Mouse (Mus musculus): ENCODE measurements around the gene Adcy7. TPM values are rescaled to one million over a fixed set of nuclear protein-coding genes. Genes with fewer than 3 reads are reported as not detected.

Gene Adcy7
- total and polyA plus RNA-seq, 2 experiments = 1.6 to 2.1 TPM

DNA sequence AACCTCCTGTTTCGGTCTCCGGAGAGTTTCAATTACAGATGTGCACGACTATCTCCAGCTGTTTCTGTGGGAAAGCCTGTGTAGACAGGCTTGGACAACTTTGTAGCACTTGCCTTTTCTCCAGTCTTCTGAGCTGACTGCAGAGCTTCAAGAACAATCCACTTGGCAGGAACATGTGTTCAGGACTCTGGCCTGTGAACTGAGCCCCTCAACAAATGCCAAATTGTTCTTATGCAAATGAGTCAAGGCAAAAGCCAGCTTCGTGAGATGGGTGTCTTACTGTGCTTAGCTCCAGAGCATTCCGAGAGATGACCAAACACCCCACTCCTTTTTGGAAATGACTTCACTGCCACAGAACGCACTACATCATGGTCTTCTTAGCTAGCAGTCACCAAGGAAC is 56.5 kb downstream of the Adcy7 start:
- 94% methylated on average over 6 of the region's 6 CpGs for WGBS
- H3K79me2 ChIP-seq (ENCODE audit: control insufficient read depth, insufficient read depth, low read length) = no peaks in the 10 kb centered on the region
- DNase-seq (ENCODE audit: extremely low read depth, low read depth, low spot score) = no peak
- H3K36me3 ChIP-seq (ENCODE audit: control insufficient read depth, insufficient read depth, low read length) = peaks cover 42% of the 10 kb centered on the region
- no peak overlapping the region for H3K9ac ChIP-seq (ENCODE audit: low read depth, low read length)
- H3K4me3 ChIP-seq (ENCODE audit: insufficient read depth, low read depth, low read length) = no peak overlapping the region
- TF ChIP-seq POLR2A (IDR thresholded peaks at IDR 0.05; ENCODE audit: extremely low read depth, insufficient read depth, low read length) (no peak), CTCF (IDR thresholded peaks at IDR 0.05; ENCODE audit: low read depth, low read length) (no peak)
- H3K27ac ChIP-seq (replicated peaks; ENCODE audit: insufficient read depth, low read depth, low read length) = no peak overlapping the region
- H3K27me3 ChIP-seq (ENCODE audit: control insufficient read depth, insufficient read depth, low read length) = no peaks in the 10 kb centered on the region
- H3K4me1 ChIP-seq (ENCODE audit: control insufficient read depth, insufficient read depth, low read length) = no peaks in the 10 kb centered on the region

DNA sequence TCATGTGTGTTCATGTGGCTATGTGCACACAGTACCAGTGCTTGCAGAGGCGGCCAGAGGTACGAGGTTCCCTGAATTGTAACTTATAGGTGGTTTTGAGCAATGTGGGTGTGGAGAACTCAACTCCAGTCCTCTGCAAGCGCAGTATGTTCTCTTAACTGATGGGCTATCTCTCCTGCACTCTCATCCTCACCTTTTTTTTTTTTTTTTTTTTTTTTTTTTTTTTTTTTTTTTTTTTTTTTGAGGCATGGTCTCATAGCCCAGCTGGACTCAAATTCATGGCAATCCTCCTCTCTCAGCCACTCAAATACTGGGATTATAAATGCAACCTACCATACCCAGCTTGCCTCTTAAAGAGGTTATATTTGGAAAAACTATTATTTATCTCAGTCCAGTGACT is 58.6 kb downstream of the Adcy7 start:
- no peaks in the 10 kb centered on the region for H3K27me3 ChIP-seq (ENCODE audit: control insufficient read depth, insufficient read depth, low read length)
- peaks cover 58% of the 10 kb centered on the region for H3K36me3 ChIP-seq (ENCODE audit: control insufficient read depth, insufficient read depth, low read length)
- DNase-seq (ENCODE audit: extremely low read depth, low read depth, low spot score) = no peak
- TF ChIP-seq CTCF (IDR thresholded peaks at IDR 0.05; ENCODE audit: low read depth, low read length) (no peak), POLR2A (IDR thresholded peaks at IDR 0.05; ENCODE audit: extremely low read depth, insufficient read depth, low read length) (no peak)
- no peaks in the 10 kb centered on the region for H3K4me1 ChIP-seq (ENCODE audit: control insufficient read depth, insufficient read depth, low read length)
- no peak overlapping the region for H3K9ac ChIP-seq (ENCODE audit: low read depth, low read length)
- H3K27ac ChIP-seq (replicated peaks; ENCODE audit: insufficient read depth, low read depth, low read length) = no peak overlapping the region
- H3K4me3 ChIP-seq (ENCODE audit: insufficient read depth, low read depth, low read length) = no peak overlapping the region
- H3K79me2 ChIP-seq (ENCODE audit: control insufficient read depth, insufficient read depth, low read length) = no peaks in the 10 kb centered on the region
- 97% methylated on average over 3 of the region's 3 CpGs for WGBS

- no peak for DNase-seq (ENCODE audit: extremely low read depth, low read depth, low spot score)
- no peaks in the 10 kb centered on the region for H3K4me1 ChIP-seq (ENCODE audit: control insufficient read depth, insufficient read depth, low read length)
- H3K27ac ChIP-seq (replicated peaks; ENCODE audit: insufficient read depth, low read depth, low read length) = no peak overlapping the region
- H3K79me2 ChIP-seq (ENCODE audit: control insufficient read depth, insufficient read depth, low read length) = no peaks in the 10 kb centered on the region
- no peak overlapping the region for H3K9ac ChIP-seq (ENCODE audit: low read depth, low read length)
- H3K4me3 ChIP-seq (ENCODE audit: insufficient read depth, low read depth, low read length) = no peak overlapping the region
- H3K27me3 ChIP-seq (ENCODE audit: control insufficient read depth, insufficient read depth, low read length) = no peaks in the 10 kb centered on the region
- WGBS = 94% methylated on average over 2 of the region's 2 CpGs
- no peak for TF ChIP-seq CTCF (IDR thresholded peaks at IDR 0.05; ENCODE audit: low read depth, low read length)
- no peak for TF ChIP-seq POLR2A (IDR thresholded peaks at IDR 0.05; ENCODE audit: extremely low read depth, insufficient read depth, low read length)
- peaks cover 69% of the 10 kb centered on the region for H3K36me3 ChIP-seq (ENCODE audit: control insufficient read depth, insufficient read depth, low read length)
Measured at GRCm38 (mm10) chr8:88334384-88334783, 62.2 kb downstream of the Adcy7 start.

DNA sequence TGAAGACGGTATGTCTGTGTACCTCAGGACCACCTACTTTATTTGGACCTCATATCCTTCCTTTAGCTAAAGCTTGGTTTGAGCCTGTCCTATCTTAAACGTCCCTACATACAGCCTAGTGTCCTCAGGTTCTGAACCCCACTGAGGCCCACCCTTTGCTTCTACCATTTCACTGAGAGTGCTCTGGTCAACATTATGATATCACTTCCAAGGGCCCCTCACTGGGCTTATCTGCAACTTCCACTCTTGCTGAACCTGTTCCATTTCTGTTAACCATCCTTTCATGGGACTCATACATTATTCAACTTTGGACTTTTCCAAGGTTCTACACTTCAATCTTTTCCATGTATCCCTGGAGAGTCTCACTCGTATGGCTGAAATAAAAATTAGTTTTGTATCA is 62.8 kb downstream of the Adcy7 start:
- Histone ChIP-seq H3K9ac (ENCODE audit: low read depth, low read length) (no peak overlapping the region), H3K4me1 (ENCODE audit: control insufficient read depth, insufficient read depth, low read length) (no peaks in the 10 kb centered on the region), H3K27ac (replicated peaks; ENCODE audit: insufficient read depth, low read depth, low read length) (no peak overlapping the region), H3K4me3 (ENCODE audit: insufficient read depth, low read depth, low read length) (no peak overlapping the region), H3K27me3 (ENCODE audit: control insufficient read depth, insufficient read depth, low read length) (no peaks in the 10 kb centered on the region), H3K79me2 (ENCODE audit: control insufficient read depth, insufficient read depth, low read length) (no peaks in the 10 kb centered on the region), H3K36me3 (ENCODE audit: control insufficient read depth, insufficient read depth, low read length) (peaks cover 70% of the 10 kb centered on the region)
- TF ChIP-seq POLR2A (IDR thresholded peaks at IDR 0.05; ENCODE audit: extremely low read depth, insufficient read depth, low read length) (no peak), CTCF (IDR thresholded peaks at IDR 0.05; ENCODE audit: low read depth, low read length) (no peak)
- no peak for DNase-seq (ENCODE audit: extremely low read depth, low read depth, low spot score)
- 85% methylated on average over 3 of the region's 3 CpGs for WGBS

GRCm38 (mm10) chr8:88339221-88339620 is 67.0 kb downstream of the Adcy7 start:
- WGBS = 79% methylated on average over 3 of the region's 3 CpGs
- Histone ChIP-seq H3K36me3 (ENCODE audit: control insufficient read depth, insufficient read depth, low read length) (peaks cover 67% of the 10 kb centered on the region), H3K27me3 (ENCODE audit: control insufficient read depth, insufficient read depth, low read length) (no peaks in the 10 kb centered on the region), H3K79me2 (ENCODE audit: control insufficient read depth, insufficient read depth, low read length) (no peaks in the 10 kb centered on the region), H3K4me1 (ENCODE audit: control insufficient read depth, insufficient read depth, low read length) (no peaks in the 10 kb centered on the region), H3K27ac (replicated peaks; ENCODE audit: insufficient read depth, low read depth, low read length) (no peak overlapping the region), H3K9ac (ENCODE audit: low read depth, low read length) (no peak overlapping the region), H3K4me3 (ENCODE audit: insufficient read depth, low read depth, low read length) (no peak overlapping the region)
- DNase-seq (ENCODE audit: extremely low read depth, low read depth, low spot score) = no peak
- TF ChIP-seq POLR2A (IDR thresholded peaks at IDR 0.05; ENCODE audit: extremely low read depth, insufficient read depth, low read length) = no peak
- TF ChIP-seq CTCF (IDR thresholded peaks at IDR 0.05; ENCODE audit: low read depth, low read length) = no peak

- H3K9ac ChIP-seq (ENCODE audit: low read depth, low read length) = no peak overlapping the region
- no peaks in the 10 kb centered on the region for H3K79me2 ChIP-seq (ENCODE audit: control insufficient read depth, insufficient read depth, low read length)
- H3K36me3 ChIP-seq (ENCODE audit: control insufficient read depth, insufficient read depth, low read length) = peaks cover 69% of the 10 kb centered on the region
- no peak overlapping the region for H3K27ac ChIP-seq (replicated peaks; ENCODE audit: insufficient read depth, low read depth, low read length)
- 97% methylated on average over 2 of the region's 2 CpGs for WGBS
- H3K27me3 ChIP-seq (ENCODE audit: control insufficient read depth, insufficient read depth, low read length) = no peaks in the 10 kb centered on the region
- TF ChIP-seq POLR2A (IDR thresholded peaks at IDR 0.05; ENCODE audit: extremely low read depth, insufficient read depth, low read length) (no peak), CTCF (IDR thresholded peaks at IDR 0.05; ENCODE audit: low read depth, low read length) (no peak)
- no peaks in the 10 kb centered on the region for H3K4me1 ChIP-seq (ENCODE audit: control insufficient read depth, insufficient read depth, low read length)
- DNase-seq (ENCODE audit: extremely low read depth, low read depth, low spot score) = no peak
- no peak overlapping the region for H3K4me3 ChIP-seq (ENCODE audit: insufficient read depth, low read depth, low read length)
Measured at GRCm38 (mm10) chr8:88339887-88340695, 67.9 kb downstream of the Adcy7 start.
